Mouse (Mus musculus) hindbrain, embryonic 11.5 days (tissue): Measurements from ENCODE around the gene Plppr1. TPM values are rescaled to one million over a fixed set of nuclear protein-coding genes. Genes with fewer than 3 reads are reported as not detected.
"Not testable (repeated sequence)": the region's sequence is repeated elsewhere in the genome, so short reads cannot be mapped to it uniquely, and the experiment has no call there.

ENCODE experiments used
- ATAC-seq: fragments of 200-750 bp; cut with Nextera tagmentation; 2 replicates; pipeline ENCODE4 v1.8.0; 2017; ENCODE audit warnings: mild to moderate bottlenecking, moderate TSS enrichment, moderate library complexity; ENCODE audit not compliant: low FRiP score
- DNase-seq: peaks from one replicate; pipeline ENCODE4 v3.0.0-alpha.2; 2015; ENCODE audit warnings: low spot score
- H3K27ac ChIP-seq: fragments of 300-500 bp; sonication (generic); 2 replicates; pipeline ENCODE4 v1.5.1; 2014; ENCODE audit warnings: mild to moderate bottlenecking, low read depth, low read length
- H3K27me3 ChIP-seq: fragments of 300-500 bp; sonication (generic); 2 replicates; pipeline ENCODE4 v1.6.1; 2014; ENCODE audit warnings: mild to moderate bottlenecking, low read length, moderate library complexity, mixed read lengths; ENCODE audit not compliant: control insufficient read depth, insufficient read depth
- H3K36me3 ChIP-seq: fragments of 300-500 bp; sonication (generic); 2 replicates; pipeline ENCODE4 v1.6.1; 2014; ENCODE audit warnings: mild to moderate bottlenecking, low read length, moderate library complexity, mixed read lengths; ENCODE audit not compliant: control insufficient read depth, insufficient read depth
- H3K4me1 ChIP-seq: fragments of 300-500 bp; sonication (generic); replicated peaks from 2 replicates; pipeline ENCODE4 v1.6.1; 2014; ENCODE audit warnings: low read length, mixed read lengths; ENCODE audit not compliant: control insufficient read depth, insufficient read depth
- H3K4me2 ChIP-seq: fragments of 300-500 bp; sonication (generic); replicated peaks from 2 replicates; pipeline ENCODE4 v1.6.1; 2014; ENCODE audit warnings: mild to moderate bottlenecking, low read depth, low read length
- H3K4me3 ChIP-seq: fragments of 300-500 bp; sonication (generic); 2 replicates; pipeline ENCODE4 v1.5.1; 2014; ENCODE audit warnings: low read depth, low read length
- H3K9ac ChIP-seq: fragments of 300-500 bp; sonication (generic); 2 replicates; pipeline ENCODE4 v1.6.1; 2014; ENCODE audit warnings: low read depth, low read length
- H3K9me3 ChIP-seq: fragments of 300-500 bp; sonication (generic); 2 replicates; pipeline ENCODE4 v1.6.1; 2016; ENCODE audit warnings: low read length; ENCODE audit not compliant: control insufficient read depth
- WGBS: fragments of 180-500 bp; shearing (Covaris S2); extraction: QIAGEN DNeasy Blood & Tissue Kit; methylation state at CpG from one replicate; pipeline ENCODE4 v1.1.7; 2014; 5-methylcytosine and 5-hydroxymethylcytosine counted together
- polyA plus RNA-seq: library from polyadenylated mRNA; unstranded; fragments of >200 nt; fragmentation: Nextera tagmentation; extraction: Ambion mirVana; gene quantifications from 2 replicates; pipeline ENCODE4 v1.2.1, GENCODE M21; 2014

Gene Plppr1
- polyA plus RNA-seq, 1 experiment from 2014 or later = 19.2 TPM

DNA sequence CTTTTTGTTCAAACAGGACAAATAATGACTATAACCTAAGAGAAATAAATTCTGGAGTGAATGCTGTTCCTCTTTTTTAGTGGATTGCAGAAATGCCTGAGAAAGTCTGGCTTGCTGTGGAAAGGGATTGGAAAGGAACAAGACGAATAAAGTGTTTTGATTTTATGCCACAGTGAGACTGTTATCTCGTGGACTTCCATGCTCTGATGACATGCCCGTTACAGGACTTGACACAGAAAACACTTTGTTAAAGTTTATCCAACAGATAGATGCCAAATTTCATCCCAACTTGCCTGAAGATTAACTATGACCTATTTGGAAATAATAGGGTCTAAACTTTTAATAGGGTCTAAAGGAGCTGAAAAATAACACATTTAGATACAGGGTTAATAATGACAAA is 281.0 kb downstream of the Plppr1 start:
- not testable (repeated sequence) for ATAC-seq, H3K4me2 ChIP-seq, H3K27me3 ChIP-seq, DNase-seq, H3K9me3 ChIP-seq, H3K36me3 ChIP-seq, H3K4me1 ChIP-seq, H3K4me3 ChIP-seq, H3K9ac ChIP-seq, H3K27ac ChIP-seq
- WGBS = 81% methylated on average over 3 of the region's 3 CpGs

- ATAC-seq, H3K27me3 ChIP-seq, H3K4me2 ChIP-seq, H3K27ac ChIP-seq, H3K4me3 ChIP-seq, DNase-seq, H3K9ac ChIP-seq, H3K9me3 ChIP-seq, H3K36me3 ChIP-seq, H3K4me1 ChIP-seq: not testable (repeated sequence)
- 85% methylated on average over 1 of the region's 1 CpGs for WGBS
Measured at GRCm38 (mm10) chr4:49348001-49348400, 288.9 kb downstream of the Plppr1 start.

GRCm38 (mm10) chr4:49348677-49349076 is 289.6 kb downstream of the Plppr1 start:
- Histone ChIP-seq H3K36me3 (no peaks in the 10 kb centered on the region), H3K4me3 (no peak overlapping the region), H3K4me2 (no peak overlapping the region), H3K9ac (no peak overlapping the region), H3K4me1 (no peaks in the 10 kb centered on the region), H3K9me3 (no peaks in the 10 kb centered on the region), H3K27ac (no peak overlapping the region), H3K27me3 (no peaks in the 10 kb centered on the region)
- ATAC-seq (no peak), DNase-seq (no peak)
- 59% methylated on average over 2 of the region's 2 CpGs for WGBS

DNA sequence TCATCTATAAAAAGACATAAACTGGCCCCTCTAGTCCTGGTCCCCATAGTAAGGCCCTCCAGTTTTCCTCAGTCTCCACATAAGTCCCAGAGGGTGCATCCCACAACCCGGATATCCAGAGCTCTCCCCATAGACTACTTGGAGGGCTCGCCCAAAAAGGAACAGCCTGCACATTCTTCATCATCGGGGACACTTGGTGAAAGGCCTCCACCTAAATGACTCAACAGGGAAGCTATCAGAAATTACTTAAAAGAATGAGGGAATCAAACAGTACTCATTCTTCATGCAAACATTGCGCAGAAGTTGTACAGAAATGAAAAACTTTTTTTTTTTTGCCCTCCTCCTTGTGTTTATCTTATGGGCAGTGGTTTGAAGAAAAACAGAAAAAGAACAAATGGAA is 291.4 kb downstream of the Plppr1 start:
- H3K27me3 ChIP-seq = no peaks in the 10 kb centered on the region
- H3K36me3 ChIP-seq = no peaks in the 10 kb centered on the region
- H3K27ac ChIP-seq = no peak overlapping the region
- H3K4me2 ChIP-seq = no peak overlapping the region
- ATAC-seq = no peak
- H3K4me1 ChIP-seq = no peaks in the 10 kb centered on the region
- WGBS = 90% methylated on average over 4 of the region's 4 CpGs
- no peak for DNase-seq
- no peaks in the 10 kb centered on the region for H3K9me3 ChIP-seq
- no peak overlapping the region for H3K9ac ChIP-seq
- H3K4me3 ChIP-seq = no peak overlapping the region

GRCm38 (mm10) chr4:49357097-49357496 is 298.0 kb downstream of the Plppr1 start:
- H3K4me1 ChIP-seq = no peaks in the 10 kb centered on the region
- DNase-seq = no peak
- H3K27ac ChIP-seq = no peak overlapping the region
- no peaks in the 10 kb centered on the region for H3K9me3 ChIP-seq
- ATAC-seq = no peak
- H3K27me3 ChIP-seq = no peaks in the 10 kb centered on the region
- H3K4me2 ChIP-seq = no peak overlapping the region
- no peak overlapping the region for H3K9ac ChIP-seq
- WGBS = 83% methylated on average over 2 of the region's 2 CpGs
- no peak overlapping the region for H3K4me3 ChIP-seq
- H3K36me3 ChIP-seq = no peaks in the 10 kb centered on the region

- H3K4me2 ChIP-seq, H3K27ac ChIP-seq, H3K9ac ChIP-seq, ATAC-seq, H3K36me3 ChIP-seq, H3K27me3 ChIP-seq, H3K9me3 ChIP-seq, H3K4me3 ChIP-seq, H3K4me1 ChIP-seq, DNase-seq: not testable (repeated sequence)
- 84% methylated on average over 3 of the region's 3 CpGs for WGBS
Measured at GRCm38 (mm10) chr4:49368046-49368445, 309.0 kb downstream of the Plppr1 start.

DNA sequence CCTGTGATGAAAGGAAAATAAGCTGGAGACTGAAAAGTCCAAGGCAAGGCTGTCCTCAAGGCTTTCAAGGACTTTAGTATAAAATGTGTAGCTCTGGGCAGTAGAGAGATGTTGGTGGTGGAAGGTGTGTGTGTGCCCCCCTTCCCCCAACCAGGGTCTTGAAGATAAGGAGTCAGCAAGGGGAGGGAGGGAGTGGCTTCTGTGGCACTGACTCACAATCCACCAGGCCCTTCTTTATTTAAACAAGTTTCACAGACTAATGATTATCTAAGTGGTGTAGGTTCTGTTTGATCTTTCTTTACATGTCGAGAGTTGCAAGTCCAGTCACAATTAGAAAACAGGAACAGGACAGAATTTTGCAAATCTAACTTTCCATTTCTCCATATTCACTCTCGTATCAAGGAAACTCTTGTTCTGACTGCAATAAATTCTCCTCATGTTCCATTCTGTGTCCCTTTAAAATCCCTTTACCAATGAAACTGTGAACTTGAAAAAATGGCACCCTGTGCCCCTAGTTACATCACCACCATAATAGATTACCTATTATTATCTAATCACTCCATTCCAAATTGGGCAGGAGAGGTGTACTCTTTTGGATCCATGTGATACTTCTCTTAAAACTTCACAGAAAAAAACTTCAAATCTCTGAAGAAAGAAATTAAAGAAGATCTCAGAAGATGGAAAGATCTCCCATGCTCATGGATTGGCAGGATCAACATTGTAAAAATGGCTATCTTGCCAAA is 324.7 kb downstream of the Plppr1 start:
- not testable (repeated sequence) for H3K36me3 ChIP-seq, DNase-seq, H3K27me3 ChIP-seq, H3K27ac ChIP-seq, H3K4me3 ChIP-seq, H3K9ac ChIP-seq, H3K4me1 ChIP-seq, H3K4me2 ChIP-seq, H3K9me3 ChIP-seq, ATAC-seq
- 75% methylated on average over 1 of the region's 2 CpGs for WGBS

DNA sequence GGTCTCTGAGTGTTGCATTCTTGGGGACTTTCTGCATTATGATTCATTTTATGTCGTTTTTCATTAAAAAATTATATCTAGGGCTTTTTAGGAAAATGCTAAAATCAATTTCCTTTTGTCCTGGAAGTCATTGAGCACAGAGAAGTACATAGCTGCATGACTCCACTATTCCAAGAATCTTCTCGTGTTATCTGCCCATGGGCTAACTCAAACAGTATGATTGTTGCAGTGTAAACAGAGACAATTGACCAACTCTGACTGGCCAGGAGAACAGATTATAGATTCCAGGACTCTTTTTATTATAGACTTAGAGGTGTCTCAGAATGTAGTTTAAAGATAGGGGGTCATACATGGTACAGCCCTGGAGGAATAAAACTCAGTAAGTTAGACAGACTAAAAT is 327.8 kb downstream of the Plppr1 start:
- DNase-seq = no peak
- no peaks in the 10 kb centered on the region for H3K36me3 ChIP-seq
- no peak overlapping the region for H3K4me2 ChIP-seq
- no peaks in the 10 kb centered on the region for H3K4me1 ChIP-seq
- no peak overlapping the region for H3K4me3 ChIP-seq
- no peaks in the 10 kb centered on the region for H3K9me3 ChIP-seq
- no peak for ATAC-seq
- H3K27ac ChIP-seq = no peak overlapping the region
- H3K9ac ChIP-seq = no peak overlapping the region
- H3K27me3 ChIP-seq = no peaks in the 10 kb centered on the region
- WGBS = 62% methylated on average over 2 of the region's 2 CpGs
